Mouse (Mus musculus): ENCODE measurements around the gene Qpctl.
A peak's percentile ranks its signal among the peaks of the same experiment; 100 is the strongest.

GRCm38 (mm10) chr7:19179173-19179572 is 30.1 kb upstream of the Qpctl start:
- TF ChIP-seq ZKSCAN1 (IDR thresholded peaks at IDR 0.05; ENCODE audit: low read depth, low read length) (no peak), CTCF (IDR thresholded peaks at IDR 0.05 in 2 of 3, conservative IDR thresholded peaks at IDR 0.05 in 1 of 3; ENCODE audit: control insufficient read depth in 1 of 3, insufficient read depth in 1 of 3, low read depth in 2 of 3, low read length in 3 of 3, poor library complexity in 1 of 3, severe bottlenecking in 1 of 3) (peak in 2 of 3 experiments; percentile 96 to 98; a peak in 5 of 6 replicates), E2F4 (IDR thresholded peaks at IDR 0.05; ENCODE audit: borderline replicate concordance, low read depth, low read length) (no peak), NRF1 (IDR thresholded peaks at IDR 0.05; ENCODE audit: insufficient read depth, low read depth, low read length, poor library complexity, severe bottlenecking) (0 out of 2 replicates have a peak, but pooled peaks have one; percentile 23), RCOR1 (IDR thresholded peaks at IDR 0.05; ENCODE audit: low read depth, low read length) (no peak), MAX (IDR thresholded peaks at IDR 0.05; ENCODE audit: low read length) (peak; percentile 83)
